Mouse (Mus musculus): ENCODE results near the gene Meis2.

GRCm38 (mm10) chr2:115938926-115939563, 126.6 kb downstream of the Meis2 start:
- TF ChIP-seq POLR2A (IDR thresholded peaks at IDR 0.05; ENCODE audit: borderline replicate concordance, extremely low read depth, insufficient read depth, insufficient read length, poor library complexity, severe bottlenecking) (no peak), CTCF (IDR thresholded peaks at IDR 0.05; ENCODE audit: borderline replicate concordance, extremely low read depth, insufficient read depth, insufficient read length) (no peak)
